24 mouse cellular contexts compared by ENCODE assay signal in genomic region chr3:102222756-102223155, GRCm38 (mm10). TPM values are rescaled to one million over a fixed set of nuclear protein-coding genes. Genes with fewer than 3 reads are reported as not detected.
DNase-seq lines count a peak whose midpoint lies in the region; ATAC-seq lines count a peak whose summit lies in the region.
"Had no signal": no experiment of that assay in that cellular context is flagged by ENCODE, and none has a peak within 500 bp of the region (broad histone marks: within the 10 kb centered on the region; RNA-seq: fewer than 3 reads in every experiment).

No protein-coding gene starts in this region.

- H3K4me1 ChIP-seq in intestine, embryonic 14.5 days (replicated peaks; ENCODE audit: control insufficient read depth, insufficient read depth, low read length), result no peaks in the 10 kb centered on the region
- H3K4me1 ChIP-seq in intestine, embryonic 15.5 days (replicated peaks), result no peaks in the 10 kb centered on the region
- H3K4me1 ChIP-seq in midbrain, embryonic 16.5 days (ENCODE audit: control insufficient read depth, insufficient read depth, low read length), result no peaks in the 10 kb centered on the region
- H3K4me1 ChIP-seq in midbrain, embryonic 14.5 days (ENCODE audit: control insufficient read depth, insufficient read depth, low read length), result no peaks in the 10 kb centered on the region
- H3K4me1 ChIP-seq in limb, embryonic 11.5 days (ENCODE audit: control insufficient read depth, insufficient read depth, low read length), result no peaks in the 10 kb centered on the region
- H3K4me1 ChIP-seq in forebrain, embryonic 13.5 days, result no peaks in the 10 kb centered on the region
- H3K4me1 ChIP-seq: embryonic facial prominence, embryonic 15.5 days; forebrain, embryonic 15.5 days; heart, embryonic 15.5 days had no signal

- H3K9me3 ChIP-seq in intestine, embryonic 14.5 days (ENCODE audit: control insufficient read depth, low read length), result no peaks in the 10 kb centered on the region
- no peaks in the 10 kb centered on the region for H3K9me3 ChIP-seq in intestine, embryonic 15.5 days
- H3K9me3 ChIP-seq in midbrain, embryonic 16.5 days (replicated peaks; ENCODE audit: control insufficient read depth, low read length, poor library complexity, severe bottlenecking), result no peaks in the 10 kb centered on the region
- peaks cover under 1% of the 10 kb centered on the region; the same call in 1 of the 2 replicates for H3K9me3 ChIP-seq in midbrain, embryonic 14.5 days (ENCODE audit: control insufficient read depth, low read length)
- H3K9me3 ChIP-seq in limb, embryonic 11.5 days (ENCODE audit: control insufficient read depth, low read length), result no peaks in the 10 kb centered on the region
- H3K9me3 ChIP-seq in forebrain, embryonic 13.5 days (replicated peaks), result no peaks in the 10 kb centered on the region
- H3K9me3 ChIP-seq: embryonic facial prominence, embryonic 15.5 days; forebrain, embryonic 15.5 days; heart, embryonic 15.5 days had no signal

- H3K4me2 ChIP-seq in intestine, embryonic 14.5 days (ENCODE audit: low read length), result no peak overlapping the region
- no peak overlapping the region for H3K4me2 ChIP-seq in intestine, embryonic 15.5 days (replicated peaks)
- no peak overlapping the region for H3K4me2 ChIP-seq in midbrain, embryonic 16.5 days (ENCODE audit: low read length)
- H3K4me2 ChIP-seq in midbrain, embryonic 14.5 days (ENCODE audit: low read length), result no peak overlapping the region
- no peak overlapping the region for H3K4me2 ChIP-seq in limb, embryonic 11.5 days (ENCODE audit: low read depth, severe bottlenecking)
- H3K4me2 ChIP-seq in forebrain, embryonic 13.5 days, result no peak overlapping the region
- H3K4me2 ChIP-seq: embryonic facial prominence, embryonic 12.5 days; embryonic facial prominence, embryonic 15.5 days; forebrain, embryonic 15.5 days; heart, embryonic 11.5 days; heart, embryonic 15.5 days; hindbrain, embryonic 14.5 days had no signal

- DNase-seq in intestine, embryonic 14.5 days (ENCODE audit: low spot score), result peak; percentile 32
- DNase-seq in midbrain, embryonic 14.5 days, result no peak
- DNase-seq in limb, embryonic 11.5 days (ENCODE audit: low spot score), result peak; percentile 13
- DNase-seq: adrenal gland, adult 2 months; adrenal gland, postnatal 14 days; cerebellum, adult 11 months; cerebellum, adult 2 months; cerebellum, adult 9-11 months; cerebellum, postnatal 25 days; gastrocnemius, postnatal 25 days; heart, adult 2 months; heart, postnatal 10 days; heart, postnatal 4 days had no signal

- no peaks in the 10 kb centered on the region for H3K27me3 ChIP-seq in intestine, embryonic 14.5 days (replicated peaks; ENCODE audit: control insufficient read depth, insufficient read depth, low read length)
- H3K27me3 ChIP-seq in intestine, embryonic 15.5 days (replicated peaks), result no peaks in the 10 kb centered on the region
- no peaks in the 10 kb centered on the region for H3K27me3 ChIP-seq in midbrain, embryonic 16.5 days (ENCODE audit: control insufficient read depth, insufficient read depth, low read depth, low read length)
- H3K27me3 ChIP-seq in midbrain, embryonic 14.5 days (ENCODE audit: control insufficient read depth, insufficient read depth, low read length), result no peaks in the 10 kb centered on the region
- no peaks in the 10 kb centered on the region for H3K27me3 ChIP-seq in limb, embryonic 11.5 days (ENCODE audit: control insufficient read depth, insufficient read depth, low read length)
- no peaks in the 10 kb centered on the region for H3K27me3 ChIP-seq in forebrain, embryonic 13.5 days
- H3K27me3 ChIP-seq: embryonic facial prominence, embryonic 15.5 days; forebrain, embryonic 15.5 days had no signal

- WGBS in intestine, embryonic 14.5 days, result 81% methylated on average over 8 of the region's 8 CpGs
- 87% methylated on average over 8 of the region's 8 CpGs for WGBS in intestine, embryonic 15.5 days
- 86% methylated on average over 8 of the region's 8 CpGs for WGBS in midbrain, embryonic 16.5 days
- WGBS in midbrain, embryonic 14.5 days, result 86% methylated on average over 8 of the region's 8 CpGs
- WGBS in limb, embryonic 11.5 days, result 89% methylated on average over 8 of the region's 8 CpGs
- 84% methylated on average over 8 of the region's 8 CpGs for WGBS in forebrain, embryonic 13.5 days

- no peak for ATAC-seq in intestine, embryonic 14.5 days (replicated peaks; ENCODE audit: low FRiP score, low TSS enrichment, low read depth)
- ATAC-seq in intestine, embryonic 15.5 days, result no peak
- ATAC-seq in midbrain, embryonic 16.5 days, result peak; percentile 28; the same call in 1 of the 2 replicates
- ATAC-seq in midbrain, embryonic 14.5 days (ENCODE audit: low FRiP score, low TSS enrichment), result no peak
- ATAC-seq in limb, embryonic 11.5 days (ENCODE audit: insufficient number of reproducible peaks, low FRiP score, low TSS enrichment, low read depth), result no peak
- no peak for ATAC-seq in forebrain, embryonic 13.5 days
- ATAC-seq: CD4-positive, CD25-positive, alpha-beta regulatory T cell, adult 4 months; forebrain, embryonic 15.5 days; hindbrain, postnatal 0 days had no signal

- H3K36me3 ChIP-seq in intestine, embryonic 14.5 days (ENCODE audit: control insufficient read depth, insufficient read depth, low read length), result no peaks in the 10 kb centered on the region
- no peaks in the 10 kb centered on the region for H3K36me3 ChIP-seq in intestine, embryonic 15.5 days
- H3K36me3 ChIP-seq in midbrain, embryonic 16.5 days (ENCODE audit: control insufficient read depth, insufficient read depth, low read length), result no peaks in the 10 kb centered on the region
- H3K36me3 ChIP-seq in midbrain, embryonic 14.5 days (ENCODE audit: control insufficient read depth, insufficient read depth, low read length), result no peaks in the 10 kb centered on the region
- no peaks in the 10 kb centered on the region for H3K36me3 ChIP-seq in limb, embryonic 11.5 days (ENCODE audit: control insufficient read depth, insufficient read depth, low read length)
- H3K36me3 ChIP-seq in forebrain, embryonic 13.5 days (ENCODE audit: poor library complexity, severe bottlenecking), result no peaks in the 10 kb centered on the region
- H3K36me3 ChIP-seq: embryonic facial prominence, embryonic 12.5 days; embryonic facial prominence, embryonic 15.5 days; forebrain, embryonic 15.5 days; heart, embryonic 15.5 days had no signal

- H3K4me3 ChIP-seq in intestine, embryonic 14.5 days (ENCODE audit: low read depth, low read length), result no peak overlapping the region
- no peak overlapping the region for H3K4me3 ChIP-seq in intestine, embryonic 15.5 days (replicated peaks)
- no peak overlapping the region for H3K4me3 ChIP-seq in midbrain, embryonic 16.5 days (ENCODE audit: low read depth, low read length)
- H3K4me3 ChIP-seq in midbrain, embryonic 14.5 days (replicated peaks; ENCODE audit: low read depth, low read length), result no peak overlapping the region
- no peak overlapping the region for H3K4me3 ChIP-seq in limb, embryonic 11.5 days (ENCODE audit: low read depth, low read length)
- H3K4me3 ChIP-seq in forebrain, embryonic 13.5 days, result no peak overlapping the region
- H3K4me3 ChIP-seq: embryonic facial prominence, embryonic 12.5 days; embryonic facial prominence, embryonic 15.5 days; forebrain, embryonic 15.5 days; heart, adult 2 months; heart, embryonic 15.5 days had no signal

- no peak overlapping the region for H3K27ac ChIP-seq in intestine, embryonic 14.5 days (ENCODE audit: low read depth)
- no peak overlapping the region for H3K27ac ChIP-seq in intestine, embryonic 15.5 days
- H3K27ac ChIP-seq in midbrain, embryonic 16.5 days (ENCODE audit: low read length), result no peak overlapping the region
- H3K27ac ChIP-seq in midbrain, embryonic 14.5 days (replicated peaks; ENCODE audit: low read depth, low read length), result no peak overlapping the region
- no peak overlapping the region for H3K27ac ChIP-seq in limb, embryonic 11.5 days (replicated peaks; ENCODE audit: low read depth, low read length)
- H3K27ac ChIP-seq in forebrain, embryonic 13.5 days, result no peak overlapping the region
- H3K27ac ChIP-seq: embryonic facial prominence, embryonic 12.5 days; embryonic facial prominence, embryonic 15.5 days; forebrain, embryonic 15.5 days; heart, adult 2 months; heart, embryonic 15.5 days; hindbrain, embryonic 14.5 days; hindbrain, postnatal 0 days had no signal

- no peak overlapping the region for H3K9ac ChIP-seq in intestine, embryonic 14.5 days (ENCODE audit: low read length)
- no peak overlapping the region for H3K9ac ChIP-seq in intestine, embryonic 15.5 days
- H3K9ac ChIP-seq in midbrain, embryonic 16.5 days (ENCODE audit: low read depth, low read length), result no peak overlapping the region
- H3K9ac ChIP-seq in midbrain, embryonic 14.5 days (replicated peaks; ENCODE audit: low read length), result no peak overlapping the region
- H3K9ac ChIP-seq in limb, embryonic 11.5 days (ENCODE audit: low read length), result no peak overlapping the region
- no peak overlapping the region for H3K9ac ChIP-seq in forebrain, embryonic 13.5 days
- H3K9ac ChIP-seq: embryonic facial prominence, embryonic 12.5 days; embryonic facial prominence, embryonic 15.5 days; forebrain, embryonic 15.5 days; heart, embryonic 15.5 days; hindbrain, embryonic 14.5 days had no signal

RNA-seq across cellular contexts. Expression of gene Vangl1, which starts 18.3 kb away (rescaled TPM):
- polyA plus RNA-seq in intestine, embryonic 14.5 days (2014; fragmentation: Nextera tagmentation; extraction: Ambion mirVana), result 21.0 and 23.7 TPM in 2 replicates
- 15.1 and 17.4 TPM in 2 replicates for polyA plus RNA-seq in intestine, embryonic 15.5 days (2015; fragmentation: Nextera tagmentation; extraction: Ambion mirVana)
- 8.9 and 10.3 TPM in 2 replicates for polyA plus RNA-seq in midbrain, embryonic 16.5 days (2015; fragmentation: Nextera tagmentation; extraction: Ambion mirVana)
- polyA plus RNA-seq in midbrain, embryonic 14.5 days (2014; fragmentation: Nextera tagmentation; extraction: Ambion mirVana), result 5.9 and 7.8 TPM in 2 replicates
- polyA plus RNA-seq in limb, embryonic 11.5 days (2014; fragmentation: Nextera tagmentation; extraction: Ambion mirVana), result 11.8 and 15.4 TPM in 2 replicates
- polyA plus RNA-seq in forebrain, embryonic 13.5 days (2015; fragmentation: Nextera tagmentation; extraction: Ambion mirVana), result 3.7 and 5.1 TPM in 2 replicates
